Mouse (Mus musculus): Measurements from ENCODE around the gene Lpp. TPM values are rescaled to one million over a fixed set of nuclear protein-coding genes. Genes with fewer than 3 reads are reported as not detected.

The Lpp gene
- polyA plus RNA-seq, 1 experiment, result 18.7 TPM

DNA sequence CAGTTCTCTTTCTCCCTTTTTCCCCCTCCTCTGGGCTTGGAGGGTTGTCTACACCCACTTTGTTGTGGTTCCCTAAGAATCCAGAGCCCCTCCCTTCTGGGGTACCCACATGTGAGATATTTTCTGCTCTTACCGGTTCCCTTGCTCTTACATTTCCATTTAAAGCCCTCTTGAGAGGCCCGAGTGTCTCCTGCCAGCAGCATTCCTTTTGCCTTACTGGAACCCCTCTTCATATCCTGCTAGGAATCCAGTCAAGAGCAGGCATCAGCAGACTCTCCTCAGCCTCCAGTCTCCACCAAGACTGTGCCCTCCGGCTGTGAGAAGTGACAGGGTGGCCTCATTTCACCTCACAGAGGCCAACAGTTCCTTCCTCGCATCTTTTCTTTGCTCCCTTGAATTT lies 24.7 kb downstream of the Lpp start:
- no peak overlapping the region for H3K4me3 ChIP-seq (replicated peaks; ENCODE audit: extremely low read depth, low read depth, low read length)
- no peak for DNase-seq
- H3K4me1 ChIP-seq (ENCODE audit: control insufficient read depth, insufficient read depth, low read length), result peaks cover 24% of the 10 kb centered on the region
- no peak for TF ChIP-seq POLR2A (IDR thresholded peaks at IDR 0.05; ENCODE audit: borderline replicate concordance, extremely low read depth, low read depth, low read length)
- TF ChIP-seq CTCF (IDR thresholded peaks at IDR 0.05; ENCODE audit: insufficient read depth, low read length), result no peak
- WGBS, result 37% methylated on average over 4 of the region's 4 CpGs

DNA sequence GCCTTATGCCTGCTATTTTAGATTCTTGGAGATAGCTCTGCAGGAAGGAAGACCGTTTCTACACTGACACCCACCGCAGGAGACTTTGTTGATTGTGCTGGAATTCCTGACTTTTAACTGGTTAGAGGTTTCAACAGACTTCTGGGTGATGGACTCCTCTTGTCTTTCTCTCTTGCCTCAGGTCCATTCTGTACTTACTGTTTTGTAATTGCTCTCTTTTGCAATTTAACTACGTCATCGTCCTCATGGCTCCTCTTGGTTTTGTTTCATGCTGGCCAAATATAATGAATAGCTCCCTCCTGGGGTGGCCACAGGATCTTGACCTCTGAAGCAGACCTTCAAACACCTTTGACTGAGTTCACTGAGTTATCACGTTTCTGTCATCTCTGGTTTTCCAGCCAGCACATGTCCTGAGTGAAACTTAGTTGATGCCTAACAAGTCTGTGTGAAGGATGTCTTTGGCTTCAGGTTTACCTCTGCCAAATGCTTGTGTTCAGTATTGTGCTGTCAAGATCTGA lies 27.4 kb downstream of the Lpp start:
- 33% methylated on average over 5 of the region's 5 CpGs for whole genome bisulfite sequencing
- no peak for DNase-seq
- Histone ChIP-seq H3K4me3 (replicated peaks; ENCODE audit: extremely low read depth, low read depth, low read length) (no peak overlapping the region), H3K4me1 (ENCODE audit: control insufficient read depth, insufficient read depth, low read length) (peaks cover 23% of the 10 kb centered on the region)
- no peak for TF ChIP-seq POLR2A (IDR thresholded peaks at IDR 0.05; ENCODE audit: borderline replicate concordance, extremely low read depth, low read depth, low read length)
- no peak for TF ChIP-seq CTCF (IDR thresholded peaks at IDR 0.05; ENCODE audit: insufficient read depth, low read length)

DNA sequence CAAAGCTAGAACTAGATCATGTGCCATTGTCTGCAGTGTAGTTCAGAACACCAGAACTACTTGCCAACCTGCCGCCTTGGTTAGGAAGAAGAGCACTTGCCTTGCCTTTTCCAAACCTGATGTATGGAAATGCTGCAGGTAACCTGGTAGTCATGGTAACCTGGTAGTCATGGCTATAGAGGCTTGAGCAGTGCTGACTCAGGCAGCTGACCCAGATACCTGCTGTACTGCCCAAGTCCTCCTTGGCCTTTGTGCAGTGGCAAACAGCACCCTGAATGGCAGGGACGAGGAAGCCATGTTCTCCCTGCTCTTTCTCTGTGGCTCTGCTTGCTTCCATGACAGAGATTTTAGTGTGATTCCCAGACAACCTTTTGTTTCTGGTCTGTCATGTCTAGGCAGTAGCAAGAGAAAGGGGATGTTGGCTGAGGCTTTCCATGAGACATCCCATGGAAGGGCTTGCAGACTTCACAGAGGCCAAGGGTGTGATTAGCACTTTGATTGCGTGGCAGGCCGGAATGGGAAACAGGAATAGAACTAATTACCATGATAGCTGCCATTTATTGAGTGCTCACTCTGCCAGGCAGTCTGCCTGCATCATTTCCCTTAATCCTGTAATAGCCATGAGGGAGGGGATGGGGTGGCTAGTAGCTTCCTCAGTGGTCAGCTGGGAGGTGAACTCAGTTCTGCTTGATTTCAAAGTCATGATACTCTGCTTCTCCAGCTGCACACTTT lies 28.5 kb downstream of the Lpp start:
- Histone ChIP-seq H3K4me3 (replicated peaks; ENCODE audit: extremely low read depth, low read depth, low read length) (no peak overlapping the region), H3K4me1 (ENCODE audit: control insufficient read depth, insufficient read depth, low read length) (peaks cover 28% of the 10 kb centered on the region)
- WGBS, result 70% methylated on average over 4 of the region's 4 CpGs
- TF ChIP-seq CTCF (IDR thresholded peaks at IDR 0.05; ENCODE audit: insufficient read depth, low read length), result no peak
- DNase-seq, result no peak

DNA sequence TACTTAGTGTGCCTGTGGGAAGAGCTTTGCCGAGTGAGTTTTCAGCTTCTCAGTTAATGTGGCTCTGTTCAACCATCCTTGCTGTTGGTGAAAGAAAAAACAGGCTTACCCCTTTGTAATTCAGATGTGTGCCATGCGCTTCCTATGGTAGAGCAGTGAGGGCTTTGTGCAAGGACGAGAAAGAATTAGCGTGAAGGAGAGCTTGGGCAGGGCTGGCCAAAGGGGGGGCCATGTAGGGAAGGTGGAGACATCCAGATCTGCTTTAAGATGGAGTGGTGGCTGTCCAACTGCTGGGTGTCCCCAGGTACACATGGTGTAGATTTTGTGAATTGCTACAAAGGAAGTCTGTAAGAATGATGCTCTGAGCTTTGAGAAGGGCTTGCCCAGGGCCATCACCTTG lies 29.9 kb downstream of the Lpp start:
- Histone ChIP-seq H3K4me1 (ENCODE audit: control insufficient read depth, insufficient read depth, low read length) (peaks cover 24% of the 10 kb centered on the region), H3K4me3 (replicated peaks; ENCODE audit: extremely low read depth, low read depth, low read length) (no peak overlapping the region)
- DNase-seq, result no peak
- 86% methylated on average over 4 of the region's 4 CpGs for WGBS
- TF ChIP-seq POLR2A (IDR thresholded peaks at IDR 0.05; ENCODE audit: borderline replicate concordance, extremely low read depth, low read depth, low read length), result no peak
- no peak for TF ChIP-seq CTCF (IDR thresholded peaks at IDR 0.05; ENCODE audit: insufficient read depth, low read length)

DNA sequence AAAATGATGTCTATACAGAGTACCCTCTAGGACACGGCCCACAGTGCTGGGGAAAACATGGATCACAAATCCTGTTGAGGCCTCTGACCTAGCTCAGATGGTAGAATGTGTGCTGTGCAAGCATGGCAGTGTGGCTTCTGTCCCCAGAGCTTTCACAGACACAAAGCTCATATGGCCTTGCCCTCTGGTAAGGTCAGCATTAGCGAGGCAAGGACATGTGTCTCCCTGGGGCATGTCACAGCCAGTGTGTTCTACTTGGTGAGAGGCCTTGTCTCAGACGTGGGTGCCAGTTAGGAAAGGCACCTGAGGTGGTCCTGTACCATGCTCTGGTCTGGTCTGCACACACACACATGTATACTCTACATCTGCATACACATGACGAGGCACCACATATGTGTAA lies 30.4 kb downstream of the Lpp start:
- Histone ChIP-seq H3K4me3 (replicated peaks; ENCODE audit: extremely low read depth, low read depth, low read length) (no peak overlapping the region), H3K4me1 (ENCODE audit: control insufficient read depth, insufficient read depth, low read length) (peaks cover 23% of the 10 kb centered on the region)
- WGBS, result 86% methylated on average over 4 of the region's 4 CpGs
- no peak for TF ChIP-seq POLR2A (IDR thresholded peaks at IDR 0.05; ENCODE audit: borderline replicate concordance, extremely low read depth, low read depth, low read length)
- TF ChIP-seq CTCF (IDR thresholded peaks at IDR 0.05; ENCODE audit: insufficient read depth, low read length), result no peak
- DNase-seq, result no peak

DNA sequence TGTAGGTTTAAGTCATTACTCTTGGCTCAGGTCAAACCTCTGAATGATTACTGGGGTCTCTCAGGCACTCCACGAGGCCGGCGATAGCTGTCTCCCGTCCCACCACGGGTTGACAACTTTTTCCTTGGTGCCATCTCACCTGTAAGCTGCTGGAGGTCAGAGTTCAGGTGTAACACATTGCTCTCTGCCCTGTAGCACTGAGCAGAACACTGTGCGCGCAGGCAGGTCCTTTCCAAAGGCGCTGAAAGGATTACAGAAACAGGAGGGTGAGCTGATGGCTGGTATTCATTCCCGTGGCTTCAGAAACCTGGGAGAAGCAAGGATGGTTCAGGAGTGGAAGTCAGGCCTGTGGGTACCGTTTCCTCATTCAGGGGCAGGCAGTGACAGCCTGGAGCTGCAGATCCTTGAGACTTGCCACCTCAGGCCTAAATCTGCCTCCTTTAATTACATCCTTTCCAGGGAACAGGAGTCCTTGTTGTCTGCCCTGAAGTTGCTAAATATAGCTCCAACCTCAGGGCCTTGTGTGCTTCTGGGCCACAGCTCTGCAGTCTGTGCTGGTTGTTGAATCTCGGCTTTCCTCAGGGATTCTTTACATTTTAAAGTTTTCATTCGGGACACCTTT lies 31.2 kb downstream of the Lpp start:
- no peak for DNase-seq
- 67% methylated on average over 12 of the region's 12 CpGs for WGBS
- Histone ChIP-seq H3K4me1 (ENCODE audit: control insufficient read depth, insufficient read depth, low read length) (peaks cover 23% of the 10 kb centered on the region), H3K4me3 (replicated peaks; ENCODE audit: extremely low read depth, low read depth, low read length) (no peak overlapping the region)
- TF ChIP-seq CTCF (IDR thresholded peaks at IDR 0.05; ENCODE audit: insufficient read depth, low read length) (no peak), POLR2A (IDR thresholded peaks at IDR 0.05; ENCODE audit: borderline replicate concordance, extremely low read depth, low read depth, low read length) (no peak)

DNA sequence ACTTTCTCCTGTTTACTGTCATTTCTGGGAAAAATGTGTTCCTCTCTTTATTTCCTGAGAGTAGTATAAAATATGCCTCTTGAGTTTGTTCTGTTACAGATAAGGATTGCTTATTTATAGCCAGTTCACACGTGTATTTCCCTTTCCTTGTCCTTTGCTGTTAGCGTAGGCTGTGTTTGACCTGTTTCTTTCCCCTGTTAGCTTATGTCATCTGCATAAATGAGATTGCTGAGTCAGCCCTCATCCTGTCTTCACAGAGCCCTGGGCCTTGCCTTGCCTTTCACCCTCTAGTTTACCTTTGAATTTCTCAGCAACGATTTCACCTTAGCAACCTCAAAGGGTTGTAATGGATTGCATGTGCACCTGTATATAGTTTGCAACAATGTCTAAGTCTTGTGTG lies 32.5 kb downstream of the Lpp start:
- Histone ChIP-seq H3K4me1 (ENCODE audit: control insufficient read depth, insufficient read depth, low read length) (peaks cover 16% of the 10 kb centered on the region), H3K4me3 (replicated peaks; ENCODE audit: extremely low read depth, low read depth, low read length) (no peak overlapping the region)
- TF ChIP-seq POLR2A (IDR thresholded peaks at IDR 0.05; ENCODE audit: borderline replicate concordance, extremely low read depth, low read depth, low read length) (no peak), CTCF (IDR thresholded peaks at IDR 0.05; ENCODE audit: insufficient read depth, low read length) (no peak)
- 28% methylated on average over 3 of the region's 3 CpGs for WGBS
- no peak for DNase-seq

DNA sequence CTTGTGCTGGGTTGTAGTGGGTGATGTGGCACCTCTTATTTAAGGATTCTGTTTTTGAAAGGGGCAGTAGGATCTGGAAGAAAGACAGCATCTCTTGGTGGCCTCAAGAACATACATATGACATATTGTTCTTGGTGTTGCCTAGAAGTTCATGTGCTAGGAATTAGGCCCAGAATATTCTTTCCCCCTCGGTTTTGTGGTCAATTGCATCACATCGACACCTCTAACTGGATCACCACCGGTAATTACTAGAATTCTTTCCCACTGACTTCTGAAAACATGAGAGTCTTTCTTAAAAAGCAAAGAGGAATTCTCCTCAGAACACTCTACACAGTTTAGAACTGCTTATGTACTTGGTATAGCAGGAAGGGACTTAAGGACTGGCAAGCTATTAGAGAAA lies 34.3 kb downstream of the Lpp start:
- TF ChIP-seq CTCF (IDR thresholded peaks at IDR 0.05; ENCODE audit: insufficient read depth, low read length), result no peak
- TF ChIP-seq POLR2A (IDR thresholded peaks at IDR 0.05; ENCODE audit: borderline replicate concordance, extremely low read depth, low read depth, low read length), result no peak
- DNase-seq, result no peak
- peaks cover 10% of the 10 kb centered on the region for H3K4me1 ChIP-seq (ENCODE audit: control insufficient read depth, insufficient read depth, low read length)
- no peak overlapping the region for H3K4me3 ChIP-seq (replicated peaks; ENCODE audit: extremely low read depth, low read depth, low read length)
- WGBS, result 58% methylated on average over 3 of the region's 3 CpGs

DNA sequence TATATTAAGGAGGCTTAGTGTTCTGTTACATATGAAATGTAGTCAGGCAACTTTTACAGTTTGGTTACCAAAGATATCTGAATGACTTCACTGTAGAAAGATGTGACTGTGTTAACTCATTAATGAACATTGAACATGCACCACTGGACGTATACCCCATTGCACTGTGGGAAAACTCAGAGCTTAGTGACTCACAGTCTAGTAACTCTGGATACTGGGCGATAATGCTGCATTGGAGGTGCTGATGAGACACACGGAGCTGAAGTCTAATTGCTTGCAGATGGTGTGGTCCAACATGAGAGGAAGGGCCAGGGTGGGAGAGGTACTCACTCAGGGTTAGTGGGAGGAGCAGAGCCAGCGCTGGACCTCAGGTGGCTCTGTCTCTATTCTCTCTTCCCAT lies 34.7 kb downstream of the Lpp start:
- WGBS, result 76% methylated on average over 4 of the region's 4 CpGs
- no peak for DNase-seq
- peaks cover 10% of the 10 kb centered on the region for H3K4me1 ChIP-seq (ENCODE audit: control insufficient read depth, insufficient read depth, low read length)
- no peak overlapping the region for H3K4me3 ChIP-seq (replicated peaks; ENCODE audit: extremely low read depth, low read depth, low read length)
- TF ChIP-seq POLR2A (IDR thresholded peaks at IDR 0.05; ENCODE audit: borderline replicate concordance, extremely low read depth, low read depth, low read length), result no peak
- TF ChIP-seq CTCF (IDR thresholded peaks at IDR 0.05; ENCODE audit: insufficient read depth, low read length), result no peak

DNA sequence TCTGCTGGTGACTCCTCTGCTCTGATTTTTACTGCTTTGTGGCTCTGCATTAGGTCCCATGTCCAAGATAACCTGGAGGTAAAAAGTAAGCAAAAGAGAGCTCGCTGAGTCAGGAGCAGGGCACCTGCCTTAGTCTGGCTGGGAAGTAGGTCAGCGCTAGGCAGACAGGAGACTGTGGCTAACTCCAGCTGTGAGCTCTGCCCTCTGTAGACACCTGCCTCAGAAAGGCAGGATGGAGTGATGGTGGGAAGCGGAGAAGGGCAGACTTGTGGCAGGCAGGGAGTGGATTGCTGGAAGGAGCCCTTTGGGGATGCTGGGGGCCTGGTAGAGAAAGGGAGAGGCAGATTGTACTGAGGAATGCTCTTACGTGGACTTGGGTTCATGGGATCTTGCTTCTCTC lies 35.4 kb downstream of the Lpp start:
- DNase-seq, result no peak
- H3K4me1 ChIP-seq (ENCODE audit: control insufficient read depth, insufficient read depth, low read length), result peaks cover 16% of the 10 kb centered on the region
- WGBS, result 85% methylated on average over 4 of the region's 4 CpGs
- TF ChIP-seq POLR2A (IDR thresholded peaks at IDR 0.05; ENCODE audit: borderline replicate concordance, extremely low read depth, low read depth, low read length) (no peak), CTCF (IDR thresholded peaks at IDR 0.05; ENCODE audit: insufficient read depth, low read length) (no peak)
- H3K4me3 ChIP-seq (replicated peaks; ENCODE audit: extremely low read depth, low read depth, low read length), result no peak overlapping the region

All from lung, adult 2 months (tissue).